Mouse (Mus musculus): ENCODE data around the gene Sirt6. TPM values are rescaled to one million over a fixed set of nuclear protein-coding genes. Genes with fewer than 3 reads are reported as not detected.

The Sirt6 gene
- polyA plus RNA-seq, 1 experiment from 2014 or later = 57.5 TPM

DNA sequence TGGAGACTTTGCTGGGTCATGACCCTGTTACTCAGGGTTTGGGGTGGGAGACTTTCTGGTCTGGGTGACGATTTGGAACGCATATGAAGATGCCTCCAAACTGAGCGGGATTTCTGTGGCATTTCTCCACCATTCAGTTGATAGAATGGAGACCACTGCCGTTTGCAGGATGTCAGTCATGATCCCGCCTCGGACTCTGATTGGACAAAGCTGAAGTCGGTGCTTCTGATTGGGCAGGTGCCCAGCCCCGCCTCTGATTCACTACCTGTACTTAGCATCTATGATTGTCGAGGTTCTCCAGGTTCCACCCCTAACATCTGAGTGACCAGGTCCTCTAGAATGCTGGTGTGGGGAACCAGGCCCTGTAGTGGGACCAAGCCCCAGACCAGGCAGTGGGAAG, 6.8 kb downstream of the Sirt6 start:
- peaks cover 50% of the 10 kb centered on the region for H3K36me3 ChIP-seq
- no peak for ATAC-seq (ENCODE audit: insufficient number of reproducible peaks, insufficient read depth, low FRiP score, low TSS enrichment, low read depth)

DNA sequence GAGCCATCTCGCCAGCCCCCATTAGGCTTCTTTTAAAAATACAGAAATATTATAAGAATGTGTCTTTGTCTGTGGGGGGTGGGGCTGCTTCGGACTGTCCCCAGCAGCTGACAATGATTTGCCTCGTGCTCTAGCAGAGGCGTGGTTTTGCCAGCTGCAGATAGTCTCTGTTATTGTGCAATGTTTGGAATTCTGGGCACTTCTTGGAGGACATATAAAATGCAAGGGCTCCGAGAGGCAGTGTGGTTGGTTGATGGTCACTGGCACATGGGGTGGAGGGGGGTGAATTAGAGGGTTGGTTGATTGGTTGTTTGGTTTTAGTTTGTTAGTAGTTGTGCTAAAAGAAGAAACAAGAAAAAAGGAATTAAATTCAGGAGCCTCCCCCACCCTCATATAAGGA, 7.6 kb downstream of the Sirt6 start:
- Histone ChIP-seq H3K4me1 (replicated peaks) (peaks cover 13% of the 10 kb centered on the region), H3K27me3 (no peaks in the 10 kb centered on the region), H3K9ac (replicated peaks) (no peak overlapping the region), H3K4me3 (replicated peaks) (no peak overlapping the region), H3K4me2 (no peak overlapping the region), H3K36me3 (peaks cover 42% of the 10 kb centered on the region), H3K27ac (no peak overlapping the region), H3K9me3 (no peaks in the 10 kb centered on the region)
- 82% methylated on average over 5 of the region's 5 CpGs for WGBS
- no peak for ATAC-seq (ENCODE audit: insufficient number of reproducible peaks, insufficient read depth, low FRiP score, low TSS enrichment, low read depth)

More for the DNA sequence above, 6.8 kb downstream of the Sirt6 start:
- no peak overlapping the region for H3K4me3 ChIP-seq (replicated peaks)
- no peak overlapping the region for H3K4me2 ChIP-seq
- H3K9ac ChIP-seq (replicated peaks) = no peak overlapping the region
- peaks cover 5% of the 10 kb centered on the region; the same call in 1 of the 2 replicates for H3K4me1 ChIP-seq (replicated peaks)
- no peaks in the 10 kb centered on the region for H3K27me3 ChIP-seq
- no peaks in the 10 kb centered on the region for H3K9me3 ChIP-seq
- WGBS = 54% methylated on average over 9 of the region's 9 CpGs
- no peak overlapping the region for H3K27ac ChIP-seq

DNA sequence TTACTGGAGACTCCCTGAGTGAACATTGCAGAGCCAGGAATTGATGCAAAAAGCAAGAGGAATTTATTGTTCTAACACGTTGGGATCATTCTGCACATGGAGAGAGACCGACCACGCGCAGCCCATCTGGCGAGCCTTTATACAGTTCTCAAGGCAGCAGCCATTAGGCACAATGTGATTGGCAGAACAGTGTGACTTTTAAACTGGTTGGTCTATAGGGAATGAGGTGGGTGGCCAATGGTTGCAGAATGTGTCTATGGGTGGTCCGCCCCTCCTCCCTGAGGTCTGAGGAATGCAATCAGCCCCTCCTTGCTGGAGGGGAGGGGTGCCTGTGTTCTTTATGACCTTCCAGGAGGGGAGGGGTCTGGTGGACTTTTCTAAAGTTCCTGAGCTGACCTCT, 12.1 kb downstream of the Sirt6 start:
- Histone ChIP-seq H3K27ac (peak overlapping the region; percentile 72), H3K9ac (replicated peaks) (no peak overlapping the region), H3K4me3 (replicated peaks) (no peak overlapping the region), H3K4me2 (peak overlapping the region; percentile 17), H3K9me3 (no peaks in the 10 kb centered on the region), H3K27me3 (no peaks in the 10 kb centered on the region), H3K4me1 (replicated peaks) (peaks cover 14% of the 10 kb centered on the region), H3K36me3 (0 out of 2 replicates have a peak, but pooled peaks cover 2% of the 10 kb centered on the region)
- whole genome bisulfite sequencing = 22% methylated on average over 6 of the region's 6 CpGs
- ATAC-seq (ENCODE audit: insufficient number of reproducible peaks, insufficient read depth, low FRiP score, low TSS enrichment, low read depth) = peak; percentile 50

DNA sequence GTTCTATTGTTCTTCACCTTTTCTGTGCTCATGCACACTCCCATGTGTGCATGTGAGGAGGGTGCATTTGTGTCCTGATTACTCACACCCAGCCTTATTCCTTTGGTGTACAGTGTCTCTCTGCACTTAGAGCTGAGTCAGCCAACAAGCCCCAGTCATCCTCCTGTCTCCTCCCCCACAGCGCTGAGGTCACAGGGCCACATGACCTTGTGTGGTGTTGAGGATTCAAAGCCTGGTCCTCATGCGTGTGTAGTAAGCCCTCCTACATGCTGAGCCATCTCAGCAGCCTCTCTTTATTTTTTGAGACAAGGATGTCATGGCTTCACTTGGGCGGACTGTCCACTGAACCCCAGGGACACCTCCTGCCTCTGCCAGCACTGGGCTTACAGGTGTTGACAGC, 14.8 kb downstream of the Sirt6 start:
- no peak overlapping the region for H3K9ac ChIP-seq (replicated peaks)
- peaks cover 7% of the 10 kb centered on the region; the same call in 1 of the 2 replicates for H3K36me3 ChIP-seq
- no peak overlapping the region for H3K4me2 ChIP-seq
- no peak for ATAC-seq (ENCODE audit: insufficient number of reproducible peaks, insufficient read depth, low FRiP score, low TSS enrichment, low read depth)
- WGBS = 58% methylated on average over 3 of the region's 3 CpGs
- no peaks in the 10 kb centered on the region for H3K27me3 ChIP-seq
- no peak overlapping the region for H3K27ac ChIP-seq
- peaks cover 14% of the 10 kb centered on the region for H3K4me1 ChIP-seq (replicated peaks)
- no peaks in the 10 kb centered on the region for H3K9me3 ChIP-seq
- H3K4me3 ChIP-seq (replicated peaks) = no peak overlapping the region

DNA sequence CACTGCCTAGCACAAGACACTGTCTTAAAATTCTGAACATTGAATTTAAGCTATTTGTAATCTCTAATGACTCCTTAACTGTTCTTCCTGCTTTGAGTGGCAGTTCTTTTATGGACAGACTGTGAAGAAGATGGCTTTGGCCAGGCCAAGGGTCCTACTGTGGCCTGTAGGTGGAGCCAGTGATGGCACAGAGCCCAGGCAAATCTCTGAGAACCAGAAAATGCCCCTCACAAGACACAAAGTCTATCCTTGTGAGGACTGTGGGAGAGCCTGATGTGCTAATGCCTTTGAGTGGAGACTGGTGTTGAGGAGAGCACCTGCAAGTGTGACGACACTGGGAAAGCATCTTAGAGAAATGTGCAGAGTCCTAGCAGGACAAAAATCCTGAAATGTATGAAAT, 19.3 kb downstream of the Sirt6 start:
- H3K4me3 ChIP-seq (replicated peaks) = no peak overlapping the region
- ATAC-seq (ENCODE audit: insufficient number of reproducible peaks, insufficient read depth, low FRiP score, low TSS enrichment, low read depth) = no peak
- H3K27ac ChIP-seq = no peak overlapping the region
- WGBS = 97% methylated on average over 1 of the region's 1 CpGs
- H3K4me2 ChIP-seq = no peak overlapping the region
- peaks cover 7% of the 10 kb centered on the region; the same call in 1 of the 2 replicates for H3K36me3 ChIP-seq
- no peaks in the 10 kb centered on the region for H3K27me3 ChIP-seq
- no peak overlapping the region for H3K9ac ChIP-seq (replicated peaks)
- H3K9me3 ChIP-seq = no peaks in the 10 kb centered on the region
- H3K4me1 ChIP-seq (replicated peaks) = peaks cover 22% of the 10 kb centered on the region

DNA sequence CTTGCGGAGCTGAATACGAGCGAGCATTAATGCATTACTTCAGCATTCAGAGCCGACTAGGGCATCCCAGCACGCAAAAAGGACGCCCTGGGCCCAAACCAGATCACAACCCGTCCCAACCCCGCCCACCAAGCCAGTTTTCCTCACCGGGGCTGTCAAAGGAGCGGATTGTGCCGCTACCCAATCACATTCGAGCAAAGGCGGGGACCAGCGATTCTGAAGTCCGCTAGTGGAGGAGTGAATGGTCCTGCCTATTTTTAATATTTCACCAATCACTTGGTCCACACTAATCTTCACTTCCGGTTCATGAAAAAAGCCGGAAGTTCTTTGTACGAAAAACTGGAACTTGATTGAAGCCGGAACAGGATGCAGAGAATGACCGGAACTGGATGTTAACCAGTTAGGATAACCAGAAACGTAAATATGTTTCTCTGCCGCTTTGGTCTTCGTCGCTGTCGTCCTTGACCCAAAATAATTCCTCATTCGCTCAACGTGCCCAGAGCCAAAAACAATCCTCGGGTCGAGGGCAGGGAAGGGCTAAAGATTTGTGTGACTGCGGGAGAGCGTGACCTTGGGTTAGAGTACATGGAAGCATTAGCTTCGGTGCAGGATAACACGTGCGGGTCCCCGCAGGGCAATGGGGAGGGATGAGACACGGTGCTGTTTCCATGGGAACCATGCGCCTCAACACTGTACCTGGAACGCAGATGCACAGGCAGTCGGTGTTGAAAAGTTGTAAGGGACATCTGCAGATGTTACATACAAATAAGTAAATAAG, 21.4 kb downstream of the Sirt6 start, which contains the start of gene BC025920:
Gene BC025920, plus strand, starts transcription at position 297 of the 778 bp plus-strand sequence.
- Histone ChIP-seq H3K9ac (replicated peaks) (peak within 1 kb of the TSS; percentile 63), H3K4me3 (replicated peaks) (peak within 1 kb of the TSS; percentile 56), H3K36me3 (peaks cover 7% of the 10 kb centered on the region; the same call in 1 of the 2 replicates), H3K27me3 (no peaks in the 10 kb centered on the region), H3K4me1 (replicated peaks) (peaks cover 39% of the 10 kb centered on the region), H3K27ac (peak within 1 kb of the TSS; percentile 95), H3K4me2 (peak within 1 kb of the TSS; percentile 88), H3K9me3 (no peaks in the 10 kb centered on the region)
- under 1% methylated on average over 39 of the region's 39 CpGs for WGBS
- ATAC-seq (ENCODE audit: insufficient number of reproducible peaks, insufficient read depth, low FRiP score, low TSS enrichment, low read depth) = peak; percentile 78

DNA sequence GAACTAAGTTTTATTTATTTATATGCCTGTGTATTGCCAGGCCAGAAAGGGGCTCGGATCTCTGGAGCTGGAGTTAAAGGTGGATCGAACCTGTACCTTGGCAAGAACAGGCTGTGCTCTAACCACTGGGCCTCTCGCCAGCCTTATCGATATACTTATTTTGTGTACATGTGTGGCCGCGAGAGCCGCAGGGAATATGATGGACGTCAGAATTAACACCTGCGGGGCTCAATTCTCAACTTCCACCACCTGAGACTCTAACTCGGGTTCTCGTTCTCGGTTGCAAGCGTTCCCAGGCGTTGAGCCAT, 22.0 kb downstream of the Sirt6 start:
- Histone ChIP-seq H3K27ac (peak overlapping the region; percentile 89), H3K9ac (replicated peaks) (peak overlapping the region; percentile 46), H3K4me3 (replicated peaks) (peak overlapping the region; percentile 40), H3K27me3 (no peaks in the 10 kb centered on the region), H3K4me1 (replicated peaks) (peaks cover 44% of the 10 kb centered on the region), H3K36me3 (peaks cover 7% of the 10 kb centered on the region; the same call in 1 of the 2 replicates), H3K9me3 (no peaks in the 10 kb centered on the region), H3K4me2 (peak overlapping the region; percentile 88)
- no peak for ATAC-seq (ENCODE audit: insufficient number of reproducible peaks, insufficient read depth, low FRiP score, low TSS enrichment, low read depth)
- 3% methylated on average over 14 of the region's 14 CpGs for WGBS

DNA sequence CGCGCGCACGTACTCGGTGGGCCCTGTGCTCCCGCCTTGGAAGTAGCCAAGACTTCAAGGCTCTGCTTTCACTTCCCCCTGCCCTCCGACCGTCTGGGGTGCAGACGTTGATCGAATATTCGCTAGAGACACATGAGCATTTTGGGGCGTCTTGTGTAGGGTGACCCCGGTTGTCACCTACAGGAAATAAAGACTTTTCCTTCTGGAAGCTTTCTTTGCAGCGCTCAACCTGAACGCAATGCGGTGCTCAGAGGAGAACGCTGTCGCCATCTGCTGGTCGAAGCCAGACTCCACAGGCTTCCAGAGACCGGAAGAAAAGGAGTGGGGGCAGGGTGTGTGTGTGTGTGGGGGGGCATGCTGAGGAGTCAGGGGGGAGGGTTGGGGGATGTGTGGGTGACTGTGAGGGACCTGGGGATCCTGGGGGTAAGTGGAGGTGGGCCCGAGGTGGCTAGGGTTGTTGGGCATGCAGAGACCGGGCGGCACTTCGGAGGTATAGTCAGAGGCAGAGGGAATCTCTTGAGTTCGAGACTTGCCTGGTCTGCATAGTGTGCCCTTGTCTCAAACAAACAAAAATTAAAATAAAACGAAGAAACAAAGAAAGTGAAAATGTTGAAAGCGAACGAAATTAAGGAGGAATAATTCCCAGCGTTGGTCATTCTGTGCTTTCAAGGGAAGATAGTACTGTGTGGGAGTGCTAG, 22.5 kb downstream of the Sirt6 start:
- WGBS = 21% methylated on average over 29 of the region's 29 CpGs
- Histone ChIP-seq H3K36me3 (peaks cover 7% of the 10 kb centered on the region; the same call in 1 of the 2 replicates), H3K9me3 (no peaks in the 10 kb centered on the region), H3K27me3 (no peaks in the 10 kb centered on the region), H3K27ac (peak overlapping the region; percentile 89), H3K4me3 (replicated peaks) (peak overlapping the region; percentile 40), H3K9ac (replicated peaks) (peak overlapping the region; percentile 46), H3K4me2 (peak overlapping the region; percentile 88), H3K4me1 (replicated peaks) (peaks cover 49% of the 10 kb centered on the region)
- ATAC-seq (ENCODE audit: insufficient number of reproducible peaks, insufficient read depth, low FRiP score, low TSS enrichment, low read depth) = no peak; the same call in 1 of the 2 replicates

DNA sequence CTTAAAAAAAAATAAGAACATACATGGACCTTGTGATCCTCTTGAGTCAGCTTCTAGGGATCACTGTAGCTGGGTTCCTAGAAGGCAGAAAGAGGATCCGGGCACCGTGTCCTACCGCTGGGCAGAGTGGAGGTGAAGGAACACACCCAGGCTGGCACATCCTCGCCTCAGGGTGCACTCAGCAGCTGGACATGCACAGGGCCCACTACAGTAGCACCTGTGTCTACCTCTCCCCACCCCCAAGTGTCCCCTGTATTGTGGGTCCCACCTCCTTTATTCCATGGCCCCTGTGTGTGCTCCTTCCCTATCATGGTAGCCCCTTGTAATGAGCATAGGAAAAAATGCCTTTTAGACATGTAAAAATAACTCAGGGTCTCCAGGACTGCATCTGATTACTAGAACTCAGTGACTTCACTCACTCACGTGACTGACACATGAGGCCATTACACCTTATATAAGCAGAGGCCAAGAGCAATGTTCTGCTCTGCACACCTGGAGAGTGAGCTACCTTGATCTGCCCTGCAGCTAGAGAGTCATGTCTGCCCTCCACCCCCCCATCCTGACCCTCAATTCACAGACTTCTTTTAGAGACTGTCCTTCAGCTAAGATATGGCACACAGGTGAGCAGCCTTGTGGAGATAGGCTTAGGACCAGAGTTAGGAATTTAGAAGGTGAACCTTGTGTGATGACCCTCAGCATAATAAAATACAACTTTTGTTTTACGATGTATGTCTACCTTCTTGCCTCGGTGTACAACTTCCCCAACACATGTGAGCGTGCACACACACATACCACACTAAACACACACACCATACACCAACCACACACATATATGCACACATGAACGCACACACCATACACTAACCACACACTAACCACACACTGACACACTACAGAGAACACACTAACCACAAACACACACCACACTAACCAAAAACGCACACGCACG, 23.3 kb downstream of the Sirt6 start:
- Histone ChIP-seq H3K4me3 (replicated peaks) (peak overlapping the region; percentile 40), H3K4me1 (replicated peaks) (peaks cover 56% of the 10 kb centered on the region), H3K36me3 (peaks cover 7% of the 10 kb centered on the region; the same call in 1 of the 2 replicates), H3K27ac (peak overlapping the region; percentile 89; the same call in 1 of the 2 replicates), H3K9ac (replicated peaks) (no peak overlapping the region), H3K27me3 (no peaks in the 10 kb centered on the region), H3K9me3 (no peaks in the 10 kb centered on the region), H3K4me2 (peak overlapping the region; percentile 88)
- WGBS = 78% methylated on average over 12 of the region's 12 CpGs
- ATAC-seq (ENCODE audit: insufficient number of reproducible peaks, insufficient read depth, low FRiP score, low TSS enrichment, low read depth) = peak; percentile 7; the same call in 1 of the 2 replicates

DNA sequence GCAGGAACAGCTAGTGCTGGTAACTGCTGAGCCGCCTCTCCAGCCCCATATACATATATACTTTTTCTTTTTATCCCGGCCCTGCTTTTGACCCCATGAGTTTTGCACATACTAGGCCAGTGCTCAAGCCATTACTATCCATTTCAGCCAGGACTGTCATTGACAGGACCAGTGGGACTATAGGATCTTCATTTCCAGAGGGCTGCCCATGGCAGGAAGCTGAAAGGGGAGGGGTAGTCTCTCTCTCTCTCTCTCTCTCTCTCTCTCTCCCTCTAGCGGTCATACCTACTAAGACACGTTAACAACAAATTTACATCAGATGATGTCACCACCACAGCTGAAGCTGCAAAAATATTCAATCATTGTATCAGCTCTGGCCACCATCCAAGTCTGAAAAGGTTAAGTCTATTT, 24.9 kb downstream of the Sirt6 start:
- ATAC-seq (ENCODE audit: insufficient number of reproducible peaks, insufficient read depth, low FRiP score, low TSS enrichment, low read depth) = no peak
- no peaks in the 10 kb centered on the region for H3K27me3 ChIP-seq
- peaks cover 70% of the 10 kb centered on the region for H3K4me1 ChIP-seq (replicated peaks)
- no peak overlapping the region for H3K27ac ChIP-seq
- 15% methylated on average over 4 of the region's 4 CpGs for WGBS
- H3K4me3 ChIP-seq (replicated peaks) = no peak overlapping the region
- no peaks in the 10 kb centered on the region for H3K36me3 ChIP-seq
- H3K4me2 ChIP-seq = no peak overlapping the region
- no peaks in the 10 kb centered on the region for H3K9me3 ChIP-seq
- no peak overlapping the region for H3K9ac ChIP-seq (replicated peaks)

Measured in limb, embryonic 12.5 days (tissue).